ENCODE assay signal across 8 mouse cellular contexts in genomic region chr10:43002721-43003465, GRCm38 (mm10).
DNase-seq lines count a peak whose midpoint lies in the region; ATAC-seq lines count a peak whose summit lies in the region.

No protein-coding gene starts in this region.

- peak overlapping the region; percentile 75 for H3K4me2 ChIP-seq in heart, embryonic 15.5 days
- peak overlapping the region; percentile 45 for H3K4me2 ChIP-seq in hindbrain, embryonic 11.5 days (replicated peaks; ENCODE audit: low read depth, low read length)
- H3K4me2 ChIP-seq in midbrain, embryonic 11.5 days, result peak overlapping the region; percentile 40

- intact Hi-C loops in heart, postnatal 25 days (cut with DNase I), result loop anchor here (10.0 kb wide), 1 partner anchor 372 kb away; no protein-coding TSS in a partner anchor

- no peak overlapping the region for H3K27ac ChIP-seq in heart, embryonic 15.5 days
- no peak overlapping the region for H3K27ac ChIP-seq in hindbrain, embryonic 11.5 days (ENCODE audit: low read depth, low read length)
- H3K27ac ChIP-seq in midbrain, embryonic 11.5 days (ENCODE audit: low read depth, low read length), result no peak overlapping the region

- H3K4me3 ChIP-seq in heart, embryonic 15.5 days, result peak overlapping the region; percentile 45
- peak overlapping the region; percentile 17; the same call in 1 of the 2 replicates for H3K4me3 ChIP-seq in hindbrain, embryonic 11.5 days (ENCODE audit: low read depth, low read length)
- H3K4me3 ChIP-seq in midbrain, embryonic 11.5 days (ENCODE audit: low read depth, low read length), result peak overlapping the region; percentile 2; the same call in 1 of the 2 replicates

- no peaks in the 10 kb centered on the region for H3K36me3 ChIP-seq in heart, embryonic 15.5 days
- no peaks in the 10 kb centered on the region for H3K36me3 ChIP-seq in hindbrain, embryonic 11.5 days (ENCODE audit: control insufficient read depth, insufficient read depth, low read length)
- H3K36me3 ChIP-seq in midbrain, embryonic 11.5 days (ENCODE audit: control insufficient read depth, insufficient read depth, low read length), result no peaks in the 10 kb centered on the region

- no peaks in the 10 kb centered on the region for H3K27me3 ChIP-seq in heart, embryonic 15.5 days
- no peaks in the 10 kb centered on the region for H3K27me3 ChIP-seq in hindbrain, embryonic 11.5 days (ENCODE audit: control insufficient read depth, insufficient read depth, low read length)
- H3K27me3 ChIP-seq in midbrain, embryonic 11.5 days (ENCODE audit: control insufficient read depth, insufficient read depth, low read length), result no peaks in the 10 kb centered on the region

- no peak for ATAC-seq in heart, embryonic 15.5 days (replicated peaks; ENCODE audit: insufficient number of reproducible peaks, insufficient read depth, low FRiP score, low read depth)
- ATAC-seq in hindbrain, embryonic 11.5 days (ENCODE audit: low FRiP score), result no peak
- no peak for ATAC-seq in midbrain, embryonic 11.5 days (ENCODE audit: low FRiP score)

- peaks cover 19% of the 10 kb centered on the region for H3K4me1 ChIP-seq in heart, embryonic 15.5 days (replicated peaks)
- H3K4me1 ChIP-seq in hindbrain, embryonic 11.5 days (replicated peaks; ENCODE audit: control insufficient read depth, insufficient read depth, low read length), result peaks cover 8% of the 10 kb centered on the region
- peaks cover 12% of the 10 kb centered on the region for H3K4me1 ChIP-seq in midbrain, embryonic 11.5 days (ENCODE audit: control insufficient read depth, insufficient read depth, low read length)

- WGBS in heart, embryonic 15.5 days, result 10% methylated on average over 25 of the region's 25 CpGs
- WGBS in hindbrain, embryonic 11.5 days, result 6% methylated on average over 25 of the region's 25 CpGs
- 8% methylated on average over 25 of the region's 25 CpGs for WGBS in midbrain, embryonic 11.5 days

- no peaks in the 10 kb centered on the region for H3K9me3 ChIP-seq in heart, embryonic 15.5 days (replicated peaks)
- no peaks in the 10 kb centered on the region for H3K9me3 ChIP-seq in hindbrain, embryonic 11.5 days (ENCODE audit: control insufficient read depth, low read length)
- H3K9me3 ChIP-seq in midbrain, embryonic 11.5 days (ENCODE audit: control insufficient read depth, low read length), result no peaks in the 10 kb centered on the region

- DNase-seq in heart, postnatal 25 days (ENCODE audit: low spot score), result no peak
- DNase-seq in ZHBTc4 (ENCODE audit: low read depth, low spot score), result peak; percentile 66
- DNase-seq in hindbrain, embryonic 11.5 days (ENCODE audit: low spot score), result no peak
- no peak for DNase-seq in midbrain, embryonic 11.5 days (ENCODE audit: low spot score, missing footprints)
- no peak for DNase-seq in T-cell, adult 2 months (ENCODE audit: low spot score)
- no peak for DNase-seq in right cerebral cortex, postnatal 36 days (ENCODE audit: low spot score in 2 of 2)
- no peak for DNase-seq in right cerebral cortex, adult 18-20 months

- peak overlapping the region; percentile 42 for H3K9ac ChIP-seq in heart, embryonic 15.5 days
- H3K9ac ChIP-seq in hindbrain, embryonic 11.5 days (ENCODE audit: low read depth, low read length), result no peak overlapping the region
- H3K9ac ChIP-seq in midbrain, embryonic 11.5 days (ENCODE audit: low read length), result no peak overlapping the region
